Mouse (Mus musculus): Measurements from ENCODE around the gene Nodal.

The Nodal gene

GRCm38 (mm10) chr10:61417672-61418071 lies at the start of gene Nodal:
Gene Nodal (plus strand): TSS chr10:61417972.
- DNase-seq (ENCODE audit: low read depth, low spot score), result no peak

DNA sequence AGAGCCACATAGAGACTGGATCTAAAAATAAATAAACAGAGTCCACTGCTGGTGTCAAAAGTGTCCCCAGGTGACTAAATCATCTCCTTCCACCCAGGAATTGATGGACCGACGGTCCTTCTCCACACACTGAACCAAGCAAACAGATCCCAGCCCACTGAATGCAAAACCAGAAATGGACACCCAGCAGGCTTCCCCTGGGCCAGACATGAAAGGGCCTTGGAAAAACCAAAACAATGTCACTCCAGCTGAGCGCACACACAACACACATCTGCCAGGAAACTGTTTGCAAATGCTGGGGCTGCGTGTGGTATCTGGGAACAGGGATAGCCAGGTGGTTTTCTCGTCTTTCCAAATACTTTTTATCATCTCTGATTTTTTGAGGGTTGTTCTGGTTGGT lies 48.0 kb upstream of the Nodal start:
- DNase-seq (ENCODE audit: low read depth, low spot score), result no peak

GRCm38 (mm10) chr10:61370273-61370979 lies 47.3 kb upstream of the Nodal start:
- DNase-seq (ENCODE audit: low read depth, low spot score), result no peak

- DNase-seq (ENCODE audit: low read depth, low spot score), result no peak
Observed at GRCm38 (mm10) chr10:61371884-61372584, 45.7 kb upstream of the Nodal start.

DNA sequence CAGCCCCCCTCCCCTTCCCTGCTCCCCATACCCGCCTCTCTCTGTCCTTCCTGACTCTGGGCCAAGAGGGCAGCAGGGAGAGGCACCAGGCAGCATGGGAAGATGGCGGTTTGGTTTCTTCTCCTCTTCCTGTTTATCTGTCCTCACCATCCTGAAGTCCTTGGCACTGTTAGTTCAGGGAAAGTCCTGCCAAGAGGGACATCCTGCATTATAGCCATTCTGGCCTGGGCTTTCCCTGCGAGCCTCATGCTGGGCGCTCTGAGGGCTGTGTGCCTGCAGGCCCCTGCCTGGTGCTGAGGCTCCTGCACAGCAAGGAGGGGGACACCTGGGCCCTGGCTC lies 45.2 kb upstream of the Nodal start:
- DNase-seq (ENCODE audit: low read depth, low spot score), result no peak

- DNase-seq (ENCODE audit: low read depth, low spot score), result peak; percentile 33
Observed at GRCm38 (mm10) chr10:61374076-61374475, 43.7 kb upstream of the Nodal start.

GRCm38 (mm10) chr10:61374771-61375481 lies 42.8 kb upstream of the Nodal start:
- peak; percentile 50 for DNase-seq (ENCODE audit: low read depth, low spot score)

GRCm38 (mm10) chr10:61378050-61378449 lies 39.7 kb upstream of the Nodal start:
- no peak for DNase-seq (ENCODE audit: low read depth, low spot score)

- no peak for DNase-seq (ENCODE audit: low read depth, low spot score)
Observed at GRCm38 (mm10) chr10:61378698-61379097, 39.1 kb upstream of the Nodal start.

DNA sequence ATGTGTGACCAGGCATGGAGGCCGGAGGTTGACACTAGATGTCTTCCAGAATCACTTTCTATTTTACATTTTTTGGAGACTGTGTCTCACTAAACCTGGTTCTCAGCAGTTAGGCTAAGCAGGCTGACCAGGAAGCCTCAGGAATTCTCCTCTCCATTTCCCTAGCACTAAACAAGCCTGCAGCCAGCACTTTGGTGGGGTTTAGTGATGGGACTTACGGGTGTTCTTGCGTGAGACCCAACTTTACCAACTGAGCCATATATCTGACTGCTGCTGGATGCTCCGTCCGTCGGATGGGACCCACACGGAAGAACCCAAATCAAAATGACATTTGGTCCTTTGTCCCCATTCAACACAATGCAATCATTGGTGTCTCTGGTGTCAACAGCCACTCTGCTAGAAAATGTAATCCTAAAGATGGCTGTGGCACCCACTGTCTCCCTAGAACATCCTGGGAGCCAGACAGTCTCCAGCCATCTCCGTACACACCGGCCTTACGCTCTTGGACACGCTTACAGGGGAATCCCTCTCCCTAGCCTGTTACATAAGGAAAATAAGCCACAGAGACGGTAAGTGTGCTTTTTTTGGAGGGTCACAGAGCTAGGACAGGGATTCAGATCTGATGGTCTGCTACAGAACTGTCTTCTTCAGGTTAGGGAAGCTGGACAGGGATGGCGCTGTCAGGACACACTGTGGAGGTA lies 38.3 kb upstream of the Nodal start:
- no peak for DNase-seq (ENCODE audit: low read depth, low spot score)

DNA sequence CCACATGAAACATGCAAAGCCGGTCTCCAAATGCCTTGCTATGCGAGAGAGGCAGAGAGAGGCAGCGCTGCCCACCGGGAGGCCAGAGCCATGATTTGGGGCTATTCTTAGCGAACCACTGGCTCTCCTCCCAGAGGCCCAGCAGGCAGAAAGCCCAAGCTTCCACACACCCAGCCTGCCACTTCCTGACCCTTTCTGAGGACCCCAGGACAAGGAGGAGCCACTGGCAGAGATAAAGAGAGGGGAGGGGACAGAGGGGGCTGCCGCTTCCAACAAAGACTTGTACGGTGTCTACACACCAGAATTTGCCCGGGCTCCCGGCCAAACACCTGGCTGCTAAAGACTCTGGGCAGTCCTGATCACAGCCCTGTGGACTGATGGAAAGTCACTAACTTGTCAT lies 37.6 kb upstream of the Nodal start:
- DNase-seq (ENCODE audit: low read depth, low spot score), result no peak

- DNase-seq (ENCODE audit: low read depth, low spot score), result no peak
Observed at GRCm38 (mm10) chr10:61381823-61382222, 35.9 kb upstream of the Nodal start.

- peak; percentile 84 for DNase-seq (ENCODE audit: low read depth, low spot score)
Observed at GRCm38 (mm10) chr10:61382281-61382731, 35.5 kb upstream of the Nodal start.

GRCm38 (mm10) chr10:61383021-61383714 lies 34.6 kb upstream of the Nodal start, which contains the start of gene Pald1:
Gene Pald1 (minus strand): TSS chr10:61383530.
- DNase-seq (ENCODE audit: low read depth, low spot score), result peak; percentile 80

GRCm38 (mm10) chr10:61383715-61384047 lies 34.1 kb upstream of the Nodal start:
- DNase-seq (ENCODE audit: low read depth, low spot score), result no peak

GRCm38 (mm10) chr10:61385174-61385573 lies 32.6 kb upstream of the Nodal start:
- no peak for DNase-seq (ENCODE audit: low read depth, low spot score)

DNA sequence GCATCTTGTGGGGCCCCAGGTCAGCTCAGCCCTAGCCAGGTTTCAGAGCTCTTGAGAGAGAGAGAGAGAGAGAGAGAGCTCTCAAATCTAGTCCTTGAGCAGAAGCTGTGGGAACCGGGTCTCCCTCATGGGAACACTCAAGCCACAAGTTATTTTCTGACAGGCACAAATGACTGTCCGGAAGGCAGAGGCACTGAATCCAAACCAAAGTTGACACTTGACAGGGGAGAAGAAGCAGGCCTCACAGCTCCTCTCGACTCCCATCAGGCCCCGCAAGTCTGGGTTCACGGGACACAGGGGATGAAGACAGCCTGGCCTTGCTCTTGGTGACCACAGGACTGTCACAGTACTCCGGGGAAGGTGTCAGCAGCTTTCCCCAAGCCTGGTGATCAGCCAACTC lies 31.5 kb upstream of the Nodal start:
- DNase-seq (ENCODE audit: low read depth, low spot score), result no peak

DNA sequence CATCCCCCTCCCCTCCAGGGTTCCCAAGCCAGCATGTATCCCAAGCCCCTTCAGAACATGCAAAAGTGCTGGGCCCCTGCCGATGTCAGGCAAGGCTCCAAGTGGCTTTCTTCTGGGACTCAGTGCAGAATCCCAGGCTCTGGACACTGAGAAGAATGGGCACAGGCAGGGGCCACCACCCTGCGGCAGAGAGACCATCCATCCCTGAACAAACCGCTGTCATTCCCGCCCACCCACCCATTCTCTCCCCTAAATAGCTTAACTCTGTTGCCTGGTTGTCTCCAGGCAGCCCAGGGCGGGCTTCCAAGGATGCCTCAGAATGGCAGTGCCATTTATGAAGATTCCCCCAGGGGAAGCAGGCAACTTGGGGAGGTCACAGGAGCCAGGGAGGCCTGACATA lies 28.8 kb upstream of the Nodal start:
- no peak for DNase-seq (ENCODE audit: low read depth, low spot score)

- DNase-seq (ENCODE audit: low read depth, low spot score), result no peak
Observed at GRCm38 (mm10) chr10:61390148-61390547, 27.6 kb upstream of the Nodal start.

GRCm38 (mm10) chr10:61392584-61392983 lies 25.2 kb upstream of the Nodal start:
- no peak for DNase-seq (ENCODE audit: low read depth, low spot score)

DNA sequence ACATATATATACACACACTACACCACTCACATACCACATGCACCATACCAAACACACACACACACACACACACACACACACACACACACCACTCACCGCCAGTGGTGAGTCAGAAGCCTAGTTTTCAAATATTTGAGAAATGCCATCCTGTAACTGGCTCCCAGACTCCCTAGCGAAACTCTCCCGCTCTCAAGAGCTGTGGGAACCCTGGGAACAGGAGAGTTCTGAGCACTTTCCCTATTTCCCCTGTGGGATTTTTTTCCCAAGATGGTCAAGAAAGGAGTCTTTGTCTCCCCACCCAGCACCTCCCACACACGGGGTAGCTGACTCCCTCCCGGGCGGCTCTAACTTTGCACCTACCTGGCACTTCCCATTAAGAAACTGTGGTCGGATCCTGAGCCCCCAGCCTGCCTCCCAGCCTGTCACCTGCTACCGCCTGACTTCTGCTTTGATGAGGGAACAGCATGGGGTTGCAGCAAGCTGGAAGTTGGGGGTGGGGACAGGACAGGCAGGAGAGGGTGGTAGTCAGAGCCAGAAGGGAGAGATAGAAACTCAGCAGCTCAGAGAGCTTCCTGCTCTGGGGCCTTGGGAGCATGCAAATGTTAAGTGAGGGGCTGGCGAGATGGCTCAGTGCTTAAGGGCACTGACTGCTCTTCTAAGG lies 23.2 kb upstream of the Nodal start:
- DNase-seq (ENCODE audit: low read depth, low spot score), result peak; percentile 70
